7 mouse cellular contexts compared by ENCODE assay signal in genomic region chr10:120201961-120202402, GRCm38 (mm10). TPM values are rescaled to one million over a fixed set of nuclear protein-coding genes. Genes with fewer than 3 reads are reported as not detected.
DNase-seq lines count a peak whose midpoint lies in the region; ATAC-seq and TF ChIP-seq lines count a peak whose summit lies in the region.

Irak3 (minus strand) TSS chr10:120202130.

- 1% methylated on average over 13 of the region's 13 CpGs for WGBS in intestine, embryonic 15.5 days
- WGBS in limb, embryonic 10.5 days = 4% methylated on average over 13 of the region's 13 CpGs
- WGBS in midbrain, embryonic 12.5 days = 3% methylated on average over 13 of the region's 13 CpGs
- 1% methylated on average over 13 of the region's 13 CpGs for WGBS in small intestine, adult 2 months

- H3K9me3 ChIP-seq in intestine, embryonic 15.5 days = no peaks in the 10 kb centered on the region
- no peaks in the 10 kb centered on the region for H3K9me3 ChIP-seq in limb, embryonic 10.5 days (replicated peaks)
- no peaks in the 10 kb centered on the region for H3K9me3 ChIP-seq in midbrain, embryonic 12.5 days

- H3K27me3 ChIP-seq in intestine, embryonic 15.5 days (replicated peaks) = peaks cover 9% of the 10 kb centered on the region
- peaks cover 26% of the 10 kb centered on the region for H3K27me3 ChIP-seq in limb, embryonic 10.5 days (ENCODE audit: low read depth, poor library complexity, severe bottlenecking)
- peaks cover 42% of the 10 kb centered on the region for H3K27me3 ChIP-seq in midbrain, embryonic 12.5 days
- no peaks in the 10 kb centered on the region; the same call in 1 of the 2 replicates for H3K27me3 ChIP-seq in small intestine, adult 2 months (ENCODE audit: control insufficient read depth, insufficient read depth, low read length)

- H3K4me3 ChIP-seq in intestine, embryonic 15.5 days (replicated peaks) = peak within 1 kb of the TSS; percentile 52
- H3K4me3 ChIP-seq in limb, embryonic 10.5 days = peak within 1 kb of the TSS; percentile 65
- peak within 1 kb of the TSS; percentile 52 for H3K4me3 ChIP-seq in midbrain, embryonic 12.5 days
- peak within 1 kb of the TSS; percentile 75 for H3K4me3 ChIP-seq in small intestine, adult 2 months (ENCODE audit: low read depth, low read length)

- peak; percentile 97 for TF ChIP-seq CTCF in small intestine, adult 2 months (IDR thresholded peaks at IDR 0.05; ENCODE audit: extremely low read depth, insufficient read length, insufficient replicate concordance, low read depth, low read length)

- H3K4me1 ChIP-seq in intestine, embryonic 15.5 days (replicated peaks) = 0 out of 2 replicates have a peak, but pooled peaks cover 5% of the 10 kb centered on the region
- peaks cover 11% of the 10 kb centered on the region for H3K4me1 ChIP-seq in limb, embryonic 10.5 days
- H3K4me1 ChIP-seq in midbrain, embryonic 12.5 days = peaks cover 10% of the 10 kb centered on the region
- no peaks in the 10 kb centered on the region for H3K4me1 ChIP-seq in small intestine, adult 2 months (ENCODE audit: control insufficient read depth, insufficient read depth, insufficient read length, low read length)

- H3K27ac ChIP-seq in intestine, embryonic 15.5 days = no peak within 1 kb of the TSS
- peak within 1 kb of the TSS; percentile 75 for H3K27ac ChIP-seq in limb, embryonic 10.5 days
- H3K27ac ChIP-seq in midbrain, embryonic 12.5 days (replicated peaks) = no peak within 1 kb of the TSS
- H3K27ac ChIP-seq in small intestine, adult 2 months (ENCODE audit: insufficient read depth, low read depth, low read length) = peak within 1 kb of the TSS; percentile 51

- H3K9ac ChIP-seq in intestine, embryonic 15.5 days = peak within 1 kb of the TSS; percentile 51
- peak within 1 kb of the TSS; percentile 32; the same call in 1 of the 2 replicates for H3K9ac ChIP-seq in midbrain, embryonic 12.5 days (replicated peaks)

- no peak for TF ChIP-seq POLR2A in small intestine, adult 2 months (IDR thresholded peaks at IDR 0.05; ENCODE audit: low read depth, low read length)

- H3K4me2 ChIP-seq in intestine, embryonic 15.5 days (replicated peaks) = peak within 1 kb of the TSS; percentile 99
- H3K4me2 ChIP-seq in midbrain, embryonic 12.5 days (replicated peaks) = peak within 1 kb of the TSS; percentile 81

- no peaks in the 10 kb centered on the region for H3K36me3 ChIP-seq in intestine, embryonic 15.5 days
- H3K36me3 ChIP-seq in limb, embryonic 10.5 days = no peaks in the 10 kb centered on the region
- no peaks in the 10 kb centered on the region for H3K36me3 ChIP-seq in midbrain, embryonic 12.5 days
- no peaks in the 10 kb centered on the region for H3K36me3 ChIP-seq in small intestine, adult 2 months (ENCODE audit: control insufficient read depth, insufficient read depth, low read length)

- peak; percentile 84 for DNase-seq in adrenal gland, adult 2 months
- DNase-seq in embryo, embryonic 10.5 days (ENCODE audit: low spot score) = peak; percentile 88
- DNase-seq in gastrocnemius, postnatal 36 days = peak; percentile 81 to 84
- DNase-seq in limb, embryonic 10.5 days (ENCODE audit: low spot score) = peak; percentile 94

- ATAC-seq in intestine, embryonic 15.5 days = peak; percentile 68
- ATAC-seq in midbrain, embryonic 12.5 days (ENCODE audit: low FRiP score, low read depth) = 0 out of 2 replicates have a peak, but pooled peaks have one; percentile 41

- intact Hi-C loops in gastrocnemius, postnatal 36 days (cut with DNase I) = no loop called here

RNA-seq across cellular contexts. Expression of gene Irak3, which starts in this region (rescaled TPM):
- 1 to 10 TPM; 3.4 to 4.4 TPM for total RNA-seq in adrenal gland, adult 2 months (2021)
- polyA plus RNA-seq in adrenal gland, adult 2 months (2012; rRNA removed) = 1.4 and 1.6 TPM in 2 replicates
- 1 to 10 TPM; 2.1 to 2.4 TPM for total RNA-seq in gastrocnemius, postnatal 36 days (2021)
- polyA plus RNA-seq in intestine, embryonic 15.5 days (2015; fragmentation: Nextera tagmentation; extraction: Ambion mirVana) = 1.0 and 1.2 TPM in 2 replicates
- polyA plus RNA-seq in limb, embryonic 10.5 days (2016; fragmentation: Nextera tagmentation; extraction: Ambion mirVana) = 0.55 and 0.78 TPM in 2 replicates
- polyA plus RNA-seq in midbrain, embryonic 12.5 days (2016; fragmentation: Nextera tagmentation; extraction: Ambion mirVana) = 0.40 and 0.81 TPM in 2 replicates
- 0.72 and 0.91 TPM in 2 replicates for polyA plus RNA-seq in small intestine, adult 2 months (2012; rRNA removed)

Comparison
In these comparisons a context has a peak if more than half of its experiments do, and no peak if none do; other contexts are left out.
1. Peak in DNase-seq, H3K4me3 ChIP-seq and H3K27ac ChIP-seq in limb, embryonic 10.5 days; RNA of the gene not detected or under 1 TPM.
2. Peak in ATAC-seq, H3K4me3 ChIP-seq, H3K9ac ChIP-seq and H3K4me2 ChIP-seq in midbrain, embryonic 12.5 days; RNA of the gene not detected or under 1 TPM.